Mouse (Mus musculus): Measurements from ENCODE around the gene Tspo2.

The Tspo2 gene

GRCm38 (mm10) chr17:48450666-48451352, 513 bp downstream of the Tspo2 start:
- no peak for DNase-seq (ENCODE audit: low read depth, low spot score)

GRCm38 (mm10) chr17:48447675-48448074, 3.6 kb downstream of the Tspo2 start:
- DNase-seq (ENCODE audit: low read depth, low spot score), result no peak

GRCm38 (mm10) chr17:48443542-48444145, 7.7 kb downstream of the Tspo2 start:
- DNase-seq (ENCODE audit: low read depth, low spot score), result no peak

GRCm38 (mm10) chr17:48442745-48443457, 8.4 kb downstream of the Tspo2 start:
- no peak for DNase-seq (ENCODE audit: low read depth, low spot score)

GRCm38 (mm10) chr17:48437421-48437911, 13.9 kb downstream of the Tspo2 start:
- DNase-seq (ENCODE audit: low read depth, low spot score), result peak; percentile 59

- DNase-seq (ENCODE audit: low read depth, low spot score), result peak; percentile 82
Observed at GRCm38 (mm10) chr17:48436487-48436886, 14.8 kb downstream of the Tspo2 start.

- DNase-seq (ENCODE audit: low read depth, low spot score), result no peak
Observed at GRCm38 (mm10) chr17:48434479-48434878, 16.8 kb downstream of the Tspo2 start.

- no peak for DNase-seq (ENCODE audit: low read depth, low spot score)
Observed at GRCm38 (mm10) chr17:48433689-48434330, 17.5 kb downstream of the Tspo2 start.

GRCm38 (mm10) chr17:48433006-48433655, 18.2 kb downstream of the Tspo2 start:
- no peak for DNase-seq (ENCODE audit: low read depth, low spot score)

GRCm38 (mm10) chr17:48432158-48432980, 19.0 kb downstream of the Tspo2 start, which contains the start of gene Apobec2:
Apobec2 (minus strand) TSS chr17:48432930.
- peak; percentile 91 for DNase-seq (ENCODE audit: low read depth, low spot score)

GRCm38 (mm10) chr17:48431054-48431453, 20.3 kb downstream of the Tspo2 start:
- no peak for DNase-seq (ENCODE audit: low read depth, low spot score)

GRCm38 (mm10) chr17:48430394-48430793, 20.9 kb downstream of the Tspo2 start:
- DNase-seq (ENCODE audit: low read depth, low spot score), result peak; percentile 73

GRCm38 (mm10) chr17:48427852-48428530, 23.3 kb downstream of the Tspo2 start:
- DNase-seq (ENCODE audit: low read depth, low spot score), result no peak

- peak; percentile 76 for DNase-seq (ENCODE audit: low read depth, low spot score)
Observed at GRCm38 (mm10) chr17:48426991-48427750, 24.2 kb downstream of the Tspo2 start.

GRCm38 (mm10) chr17:48425823-48426612, 25.3 kb downstream of the Tspo2 start:
- no peak for DNase-seq (ENCODE audit: low read depth, low spot score)

- DNase-seq (ENCODE audit: low read depth, low spot score), result no peak
Observed at GRCm38 (mm10) chr17:48424237-48424636, 27.1 kb downstream of the Tspo2 start.

- no peak for DNase-seq (ENCODE audit: low read depth, low spot score)
Observed at GRCm38 (mm10) chr17:48419571-48419970, 31.8 kb downstream of the Tspo2 start.

GRCm38 (mm10) chr17:48418781-48419180, 32.5 kb downstream of the Tspo2 start:
- DNase-seq (ENCODE audit: low read depth, low spot score), result no peak

Measured in skeletal muscle tissue, adult 2 months (tissue).